Mouse (Mus musculus) kidney, adult 9 months (tissue): Measurements from ENCODE around the gene Slx4.
"Not testable (repeated sequence)": the region's sequence is repeated elsewhere in the genome, so short reads cannot be mapped to it uniquely, and the experiment has no call there.

Experiments
- DNase-seq: peaks from one replicate; pipeline ENCODE4 v3.0.0; 2022

The Slx4 gene

GRCm38 (mm10) chr16:4003489-4004398, at the start of gene Slx4:
TSS of gene Slx4 (minus strand) at chr16:4003770.
- peak; percentile 97 for DNase-seq

GRCm38 (mm10) chr16:4052601-4053000, 49.0 kb upstream of the Slx4 start:
- DNase-seq, result peak; percentile 62

GRCm38 (mm10) chr16:4045524-4045923, 42.0 kb upstream of the Slx4 start:
- peak; percentile 44 for DNase-seq

- DNase-seq, result peak; percentile 83
These were observed 40.5 kb upstream of the Slx4 start for GRCm38 (mm10) chr16:4044093-4044492.

GRCm38 (mm10) chr16:4041646-4042045, 38.1 kb upstream of the Slx4 start:
- peak; percentile 85 for DNase-seq

GRCm38 (mm10) chr16:4040206-4040605, 36.6 kb upstream of the Slx4 start:
- no peak for DNase-seq

GRCm38 (mm10) chr16:4037690-4038089, 34.1 kb upstream of the Slx4 start:
- peak; percentile 59 for DNase-seq

- peak; percentile 83 for DNase-seq
These were observed 33.2 kb upstream of the Slx4 start, which contains the start of gene Dnase1 for GRCm38 (mm10) chr16:4036807-4037206. TSS of gene Dnase1 (plus strand) at chr16:4036942.

- DNase-seq, result peak; percentile 79
These were observed 32.0 kb upstream of the Slx4 start for GRCm38 (mm10) chr16:4035575-4035974.

- DNase-seq, result no peak
These were observed 30.9 kb upstream of the Slx4 start for GRCm38 (mm10) chr16:4034476-4034875.

GRCm38 (mm10) chr16:4033971-4034370, 30.4 kb upstream of the Slx4 start:
- DNase-seq, result no peak

- DNase-seq, result no peak
These were observed 28.8 kb upstream of the Slx4 start for GRCm38 (mm10) chr16:4032341-4032748.

- peak; percentile 81 for DNase-seq
These were observed 28.1 kb upstream of the Slx4 start for GRCm38 (mm10) chr16:4031441-4032274.

GRCm38 (mm10) chr16:4030501-4030900, 26.9 kb upstream of the Slx4 start:
- peak; percentile 35 for DNase-seq

GRCm38 (mm10) chr16:4029371-4029841, 25.8 kb upstream of the Slx4 start:
- peak; percentile 98 for DNase-seq

- DNase-seq, result peak; percentile 93
These were observed 23.6 kb upstream of the Slx4 start for GRCm38 (mm10) chr16:4027211-4027610.

GRCm38 (mm10) chr16:4026672-4027071, 23.1 kb upstream of the Slx4 start:
- DNase-seq, result peak; percentile 56

- no peak for DNase-seq
These were observed 19.1 kb upstream of the Slx4 start for GRCm38 (mm10) chr16:4022719-4023118.

GRCm38 (mm10) chr16:4021241-4021640, 17.7 kb upstream of the Slx4 start:
- DNase-seq, result no peak

GRCm38 (mm10) chr16:4017466-4017865, 13.9 kb upstream of the Slx4 start:
- DNase-seq, result not testable (repeated sequence)

GRCm38 (mm10) chr16:4016786-4017185, 13.2 kb upstream of the Slx4 start:
- DNase-seq, result not testable (repeated sequence)

GRCm38 (mm10) chr16:4014040-4014668, 10.6 kb upstream of the Slx4 start:
- peak; percentile 58 for DNase-seq
